Mouse (Mus musculus) lung, postnatal 0 days (tissue): Measurements from ENCODE around the gene Dhx38.

Experiments
- CTCF ChIP-seq: IDR thresholded peaks from 2 replicates; pipeline ENCODE4 v1.5.1; 2016; ENCODE audit warnings: antibody characterized with exemption, mild to moderate bottlenecking
- EP300 ChIP-seq: IDR thresholded peaks from 2 replicates; pipeline ENCODE4 v1.6.1; 2016; ENCODE audit warnings: antibody characterized with exemption, mild to moderate bottlenecking, control low read depth

GRCm38 (mm10) chr8:109591367-109591766 is 25.7 kb upstream of the Dhx38 start:
- TF ChIP-seq CTCF (no peak), EP300 (no peak)
